Mouse (Mus musculus): ENCODE results near the gene Chd2.

DNA sequence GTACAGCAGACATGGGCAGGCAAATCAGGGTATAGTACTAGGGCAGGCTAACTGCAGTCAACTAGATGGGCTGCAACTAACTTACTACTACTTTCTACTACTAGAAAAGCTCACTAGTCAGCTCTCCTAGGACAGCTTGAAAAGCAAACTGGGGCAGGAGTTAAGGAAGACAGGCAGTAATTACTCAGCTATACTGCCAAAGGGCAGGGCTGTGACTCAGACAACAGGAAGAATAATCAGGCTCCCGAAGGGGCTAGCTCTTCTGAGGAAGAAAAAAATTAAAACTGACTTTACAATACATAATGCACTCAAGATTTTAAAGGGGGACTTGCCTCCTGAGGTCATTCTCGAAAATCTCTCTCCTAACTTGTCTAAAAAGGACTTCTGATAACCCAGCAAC is 8.2 kb downstream of the Chd2 start:
- TF ChIP-seq POLR2A (IDR thresholded peaks at IDR 0.05; ENCODE audit: borderline replicate concordance, control insufficient read depth, low read depth, low read length) (no peak), CTCF (IDR thresholded peaks at IDR 0.05; ENCODE audit: control insufficient read depth, insufficient read depth, low read length) (no peak)
